Comparison of ENCODE assay signal across 10 mouse cellular contexts in genomic region chr8:57505500-57505899, GRCm38 (mm10). TPM values are rescaled to one million over a fixed set of nuclear protein-coding genes. Genes with fewer than 3 reads are reported as not detected.
DNase-seq lines count a peak whose midpoint lies in the region; ATAC-seq and TF ChIP-seq lines count a peak whose summit lies in the region.
"Not testable (repeated sequence)": the region's sequence is repeated elsewhere in the genome, so short reads cannot be mapped to it uniquely, and the experiment has no call there.
"Had no signal": no experiment of that assay in that cellular context is flagged by ENCODE, and none has a peak within 500 bp of the region (broad histone marks: within the 10 kb centered on the region; RNA-seq: fewer than 3 reads in every experiment).

No protein-coding gene starts in this region.

- not testable (repeated sequence) for H3K27me3 ChIP-seq in E14TG2a.4 (ENCODE audit: insufficient read depth, low read length); forebrain, embryonic 10.5 days (ENCODE audit: poor library complexity, severe bottlenecking); heart, embryonic 16.5 days (ENCODE audit: control insufficient read depth, insufficient read depth, low read length); liver, postnatal 0 days (ENCODE audit: insufficient read depth, low read length); myocyte (ENCODE audit: control insufficient read depth, insufficient read depth, insufficient read length)

- not testable (repeated sequence) for ATAC-seq in heart, embryonic 16.5 days (replicated peaks; ENCODE audit: extremely low read depth, insufficient read depth, low FRiP score)
- peak; percentile 52 for ATAC-seq in liver, postnatal 0 days

- not testable (repeated sequence) for H3K4me2 ChIP-seq in heart, embryonic 16.5 days (ENCODE audit: low read depth, low read length)
- H3K4me2 ChIP-seq in liver, postnatal 0 days (ENCODE audit: low read depth, low read length): peak overlapping the region; percentile 16; the same call in 1 of the 2 replicates
- peak overlapping the region; percentile 8 for H3K4me2 ChIP-seq in myocyte (ENCODE audit: low read depth)

- not testable (repeated sequence) for TF ChIP-seq EP300 in liver, postnatal 0 days (IDR thresholded peaks at IDR 0.05; ENCODE audit: low read depth)

- peak overlapping the region; percentile 39 for H3K4me3 ChIP-seq in E14TG2a.4 (replicated peaks; ENCODE audit: low read length)
- not testable (repeated sequence) for H3K4me3 ChIP-seq in forebrain, embryonic 10.5 days; heart, embryonic 16.5 days (ENCODE audit: low read length); myocyte
- peak overlapping the region; percentile 30; the same call in 1 of the 2 replicates for H3K4me3 ChIP-seq in liver, postnatal 0 days (ENCODE audit: low read depth, low read length)

- WGBS in forebrain, embryonic 10.5 days: 81% methylated on average over 1 of the region's 1 CpGs
- WGBS in heart, embryonic 16.5 days: 81% methylated on average over 1 of the region's 1 CpGs
- 62% methylated on average over 1 of the region's 1 CpGs for whole genome bisulfite sequencing in liver, postnatal 0 days (ENCODE audit: insufficient replicate concordance)

- H3K36me3 ChIP-seq in E14TG2a.4 (ENCODE audit: insufficient read depth, low read length): peaks cover 73% of the 10 kb centered on the region
- H3K36me3 ChIP-seq in forebrain, embryonic 10.5 days (replicated peaks); heart, embryonic 16.5 days (ENCODE audit: control insufficient read depth, insufficient read depth); liver, postnatal 0 days (replicated peaks; ENCODE audit: insufficient read depth, low read length); myocyte (ENCODE audit: control insufficient read depth, insufficient read depth): not testable (repeated sequence)

- not testable (repeated sequence) for TF ChIP-seq CTCF in E14TG2a.4 (conservative IDR thresholded peaks at IDR 0.05; ENCODE audit: low read length); liver, postnatal 0 days (IDR thresholded peaks at IDR 0.05; ENCODE audit: low read depth)

- not testable (repeated sequence) for H3K9ac ChIP-seq in heart, embryonic 16.5 days (ENCODE audit: low read length); liver, postnatal 0 days (replicated peaks)

- peaks cover 78% of the 10 kb centered on the region for H3K4me1 ChIP-seq in E14TG2a.4 (replicated peaks; ENCODE audit: low read depth, low read length)
- not testable (repeated sequence) for H3K4me1 ChIP-seq in forebrain, embryonic 10.5 days; heart, embryonic 16.5 days (ENCODE audit: control insufficient read depth, insufficient read depth, low read length)
- peaks cover 13% of the 10 kb centered on the region for H3K4me1 ChIP-seq in liver, postnatal 0 days (ENCODE audit: insufficient read depth)

- H3K79me2 ChIP-seq in myocyte (ENCODE audit: control insufficient read depth, insufficient read depth): not testable (repeated sequence)

- H3K9me3 ChIP-seq in E14TG2a.4 (ENCODE audit: low read length); forebrain, embryonic 10.5 days; heart, embryonic 16.5 days (replicated peaks; ENCODE audit: control insufficient read depth, low read length); liver, postnatal 0 days (ENCODE audit: low read length): not testable (repeated sequence)

- peak; percentile 47 for DNase-seq in c-Kit-negative CD71-positive TER-119-positive erythroid progenitor cells, embryonic 14.5 days (ENCODE audit: low read depth, low spot score)
- peak; percentile 9 for DNase-seq in forebrain, embryonic 10.5 days (ENCODE audit: extremely low spot score, low spot score)
- peak; percentile 38 for DNase-seq in liver
- not testable (repeated sequence) for DNase-seq in liver, postnatal 0 days

- not testable (repeated sequence) for TF ChIP-seq POLR2A in myocyte (IDR thresholded peaks at IDR 0.05; ENCODE audit: insufficient read length, low read depth)

- not testable (repeated sequence) for H3K27ac ChIP-seq in forebrain, embryonic 10.5 days; liver, postnatal 0 days (ENCODE audit: low read depth)
- H3K27ac ChIP-seq in heart, embryonic 16.5 days (ENCODE audit: low read length): peak overlapping the region; percentile 34; the same call in 1 of the 2 replicates

- H3ac ChIP-seq in myocyte (ENCODE audit: control insufficient read depth, insufficient read length): not testable (repeated sequence)

RNA-seq across cellular contexts. Expression of gene Hmgb2, which starts 6.2 kb away (rescaled TPM):
- 671 and 721 TPM in 2 replicates for polyA plus RNA-seq in forebrain, embryonic 10.5 days (2016; fragmentation: Nextera tagmentation; extraction: Ambion mirVana)
- polyA plus RNA-seq in heart, embryonic 16.5 days (2015; fragmentation: Nextera tagmentation; extraction: Ambion mirVana): 196 and 251 TPM in 2 replicates
- 323 and 339 TPM in 2 replicates for polyA plus RNA-seq in liver, postnatal 0 days (2015; fragmentation: Nextera tagmentation; extraction: Ambion mirVana)
- polyA plus RNA-seq in myocyte (2012; fragmentation: generic; extraction: Trizol): 24.9 TPM

RNA-seq across cellular contexts. Expression of gene Sap30, which starts 17.8 kb away (rescaled TPM):
- 83.3 and 91.6 TPM in 2 replicates for polyA plus RNA-seq in forebrain, embryonic 10.5 days (2016; fragmentation: Nextera tagmentation; extraction: Ambion mirVana)
- polyA plus RNA-seq in heart, embryonic 16.5 days (2015; fragmentation: Nextera tagmentation; extraction: Ambion mirVana): 44.3 and 44.5 TPM in 2 replicates
- polyA plus RNA-seq in liver, postnatal 0 days (2015; fragmentation: Nextera tagmentation; extraction: Ambion mirVana): 9.7 and 11.8 TPM in 2 replicates
- polyA plus RNA-seq in myocyte (2012; fragmentation: generic; extraction: Trizol): 32.5 TPM

RNA-seq across cellular contexts. Expression of gene Scrg1, which starts 49.8 kb away (rescaled TPM):
- polyA plus RNA-seq in forebrain, embryonic 10.5 days (2016; fragmentation: Nextera tagmentation; extraction: Ambion mirVana): not detected in 2 replicates
- 1.3 and 1.4 TPM in 2 replicates for polyA plus RNA-seq in heart, embryonic 16.5 days (2015; fragmentation: Nextera tagmentation; extraction: Ambion mirVana)
- 1.6 TPM in 2 replicates for polyA plus RNA-seq in liver, postnatal 0 days (2015; fragmentation: Nextera tagmentation; extraction: Ambion mirVana)
- not detected for polyA plus RNA-seq in myocyte (2012; fragmentation: generic; extraction: Trizol)
- polyA plus RNA-seq: adrenal gland, adult 2 months; limb, embryonic 10.5 days; liver, embryonic 11.5 days had no signal
